Mouse (Mus musculus) stomach, embryonic 14.5 days (tissue): ENCODE results near the gene Dgkd. TPM values are rescaled to one million over a fixed set of nuclear protein-coding genes. Genes with fewer than 3 reads are reported as not detected.
A peak's percentile ranks its signal among the peaks of the same experiment; 100 is the strongest.

Experiments
- ATAC-seq: fragments of 200-750 bp; cut with Nextera tagmentation; 2 replicates; pipeline ENCODE4 v1.8.0; 2017; ENCODE audit warnings: low read depth, moderate TSS enrichment; ENCODE audit not compliant: insufficient number of reproducible peaks, insufficient read depth, low FRiP score
- H3K27ac ChIP-seq: fragments of 300-500 bp; sonication (generic); 2 replicates; pipeline ENCODE4 v1.5.1; 2014; ENCODE audit warnings: mild to moderate bottlenecking, low read length, moderate library complexity, mixed read lengths
- H3K27me3 ChIP-seq: fragments of 300-500 bp; sonication (generic); 2 replicates; pipeline ENCODE4 v1.6.1; 2014; ENCODE audit warnings: low read length, control low read depth, mixed read lengths; ENCODE audit not compliant: control insufficient read depth, insufficient read depth
- H3K36me3 ChIP-seq: fragments of 300-500 bp; sonication (generic); 2 replicates; pipeline ENCODE4 v1.6.1; 2014; ENCODE audit warnings: mild to moderate bottlenecking, control low read depth, low read length, moderate library complexity, mixed read lengths; ENCODE audit not compliant: control insufficient read depth, insufficient read depth
- H3K4me1 ChIP-seq: fragments of 300-500 bp; sonication (generic); 2 replicates; pipeline ENCODE4 v1.6.1; 2014; ENCODE audit warnings: low read length, control low read depth, mixed read lengths; ENCODE audit not compliant: control insufficient read depth, insufficient read depth
- H3K4me2 ChIP-seq: fragments of 300-500 bp; sonication (generic); replicated peaks from 2 replicates; pipeline ENCODE4 v1.6.1; 2014; ENCODE audit warnings: low read depth, low read length, control low read depth
- H3K4me3 ChIP-seq: fragments of 300-500 bp; sonication (generic); 2 replicates; pipeline ENCODE4 v1.5.1; 2014; ENCODE audit warnings: low read depth, low read length, control low read depth
- H3K9ac ChIP-seq: fragments of 300-500 bp; sonication (generic); replicated peaks from 2 replicates; pipeline ENCODE4 v1.6.1; 2014; ENCODE audit warnings: low read depth, mild to moderate bottlenecking, control low read depth, low read length, moderate library complexity, mixed read lengths
- H3K9me3 ChIP-seq: fragments of 300-500 bp; sonication (generic); 2 replicates; pipeline ENCODE4 v1.6.1; 2016; ENCODE audit warnings: low read depth, low read length, control low read depth; ENCODE audit not compliant: control insufficient read depth
- WGBS: fragments of 180-500 bp; shearing (Covaris S2); extraction: QIAGEN DNeasy Blood & Tissue Kit; methylation state at CpG from one replicate; pipeline ENCODE4 v1.1.7; 2014; 5-methylcytosine and 5-hydroxymethylcytosine counted together
- polyA plus RNA-seq: library from polyadenylated mRNA; unstranded; fragments of >200 nt; fragmentation: Nextera tagmentation; extraction: Ambion mirVana; gene quantifications from 2 replicates; pipeline ENCODE4 v1.2.1, GENCODE M21; 2014

Dgkd gene
- polyA plus RNA-seq, 1 experiment from 2014 or later, result 35.1 TPM

- no peaks in the 10 kb centered on the region for H3K27me3 ChIP-seq
- no peaks in the 10 kb centered on the region for H3K9me3 ChIP-seq
- ATAC-seq, result no peak
- no peak overlapping the region for H3K27ac ChIP-seq
- H3K4me2 ChIP-seq, result no peak overlapping the region
- H3K4me1 ChIP-seq, result peaks cover 20% of the 10 kb centered on the region
- H3K4me3 ChIP-seq, result no peak overlapping the region
- no peak overlapping the region for H3K9ac ChIP-seq
- H3K36me3 ChIP-seq, result peaks cover 6% of the 10 kb centered on the region; the same call in 1 of the 2 replicates
- 66% methylated on average over 2 of the region's 2 CpGs for WGBS
Observed at GRCm38 (mm10) chr1:87880856-87881255, 27.8 kb downstream of the Dgkd start.

- Histone ChIP-seq H3K4me1 (peaks cover 20% of the 10 kb centered on the region), H3K4me2 (no peak overlapping the region), H3K27ac (no peak overlapping the region), H3K9ac (no peak overlapping the region), H3K27me3 (no peaks in the 10 kb centered on the region), H3K9me3 (no peaks in the 10 kb centered on the region), H3K4me3 (no peak overlapping the region), H3K36me3 (peaks cover 6% of the 10 kb centered on the region; the same call in 1 of the 2 replicates)
- ATAC-seq, result no peak
- WGBS, result 50% methylated on average over 4 of the region's 4 CpGs
Observed at GRCm38 (mm10) chr1:87881726-87882125, 28.6 kb downstream of the Dgkd start.

DNA sequence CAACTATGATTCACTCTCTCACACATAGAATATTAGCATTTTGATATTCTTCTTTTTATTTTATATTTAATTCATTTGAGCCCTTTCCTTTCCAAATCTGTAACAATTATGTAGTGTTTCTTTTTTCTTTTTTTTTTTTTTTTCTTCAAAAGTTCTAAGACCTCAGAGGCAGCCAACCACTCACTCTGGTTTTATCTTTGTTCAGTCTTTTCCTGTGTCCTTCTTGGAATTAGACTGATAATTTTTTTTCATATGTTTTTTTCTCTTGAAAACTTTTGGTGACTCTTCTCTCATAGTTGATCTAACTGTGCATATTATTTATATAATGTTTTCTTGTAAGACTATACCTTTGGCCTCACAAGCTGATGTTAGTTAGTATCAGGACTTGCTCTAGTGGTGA is 29.5 kb downstream of the Dgkd start:
- Histone ChIP-seq H3K4me3 (no peak overlapping the region), H3K27ac (no peak overlapping the region), H3K9me3 (no peaks in the 10 kb centered on the region), H3K4me1 (peaks cover 20% of the 10 kb centered on the region), H3K4me2 (no peak overlapping the region), H3K9ac (no peak overlapping the region), H3K36me3 (peaks cover 6% of the 10 kb centered on the region; the same call in 1 of the 2 replicates), H3K27me3 (no peaks in the 10 kb centered on the region)
- no peak for ATAC-seq

DNA sequence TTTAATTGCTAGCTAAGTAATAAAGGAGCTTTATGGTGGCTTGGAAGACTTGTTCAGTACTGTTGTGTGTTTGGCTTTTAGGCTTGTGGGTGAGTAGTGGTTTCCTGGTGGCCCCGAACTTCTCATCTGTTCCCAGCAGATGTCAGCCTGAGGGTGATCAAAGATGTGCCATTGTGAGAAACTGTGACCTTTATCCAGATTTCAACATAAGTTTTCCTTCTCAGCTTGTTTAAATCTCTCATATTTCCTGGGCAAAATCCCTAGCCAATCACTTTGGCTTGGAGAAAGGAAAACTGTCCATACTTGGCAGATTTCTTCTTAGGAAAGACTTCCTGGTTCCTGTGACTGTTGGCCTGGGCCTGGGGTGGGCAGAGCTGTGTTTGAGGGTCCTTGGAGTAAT is 37.9 kb downstream of the Dgkd start:
- WGBS, result 70% methylated on average over 1 of the region's 1 CpGs
- Histone ChIP-seq H3K4me3 (no peak overlapping the region), H3K9me3 (no peaks in the 10 kb centered on the region), H3K27me3 (no peaks in the 10 kb centered on the region), H3K27ac (no peak overlapping the region), H3K4me1 (0 out of 2 replicates have a peak, but pooled peaks cover 3% of the 10 kb centered on the region), H3K36me3 (0 out of 2 replicates have a peak, but pooled peaks cover 2% of the 10 kb centered on the region), H3K4me2 (no peak overlapping the region), H3K9ac (no peak overlapping the region)
- no peak for ATAC-seq

GRCm38 (mm10) chr1:87891634-87892033 is 38.5 kb downstream of the Dgkd start:
- Histone ChIP-seq H3K36me3 (0 out of 2 replicates have a peak, but pooled peaks cover 2% of the 10 kb centered on the region), H3K9me3 (no peaks in the 10 kb centered on the region), H3K27me3 (no peaks in the 10 kb centered on the region), H3K4me2 (no peak overlapping the region), H3K4me1 (0 out of 2 replicates have a peak, but pooled peaks cover 3% of the 10 kb centered on the region), H3K27ac (no peak overlapping the region), H3K9ac (no peak overlapping the region), H3K4me3 (no peak overlapping the region)
- 82% methylated on average over 4 of the region's 4 CpGs for WGBS
- ATAC-seq, result no peak

- H3K9me3 ChIP-seq, result no peaks in the 10 kb centered on the region
- no peaks in the 10 kb centered on the region for H3K27me3 ChIP-seq
- 0 out of 2 replicates have a peak, but pooled peaks cover 3% of the 10 kb centered on the region for H3K4me1 ChIP-seq
- no peak overlapping the region for H3K4me3 ChIP-seq
- 0 out of 2 replicates have a peak, but pooled peaks have one; percentile 37 for ATAC-seq
- H3K36me3 ChIP-seq, result 0 out of 2 replicates have a peak, but pooled peaks cover 2% of the 10 kb centered on the region
- no peak overlapping the region for H3K9ac ChIP-seq
- H3K27ac ChIP-seq, result no peak overlapping the region
- WGBS, result 77% methylated on average over 2 of the region's 2 CpGs
- no peak overlapping the region for H3K4me2 ChIP-seq
Observed at GRCm38 (mm10) chr1:87892499-87892898, 39.4 kb downstream of the Dgkd start.

DNA sequence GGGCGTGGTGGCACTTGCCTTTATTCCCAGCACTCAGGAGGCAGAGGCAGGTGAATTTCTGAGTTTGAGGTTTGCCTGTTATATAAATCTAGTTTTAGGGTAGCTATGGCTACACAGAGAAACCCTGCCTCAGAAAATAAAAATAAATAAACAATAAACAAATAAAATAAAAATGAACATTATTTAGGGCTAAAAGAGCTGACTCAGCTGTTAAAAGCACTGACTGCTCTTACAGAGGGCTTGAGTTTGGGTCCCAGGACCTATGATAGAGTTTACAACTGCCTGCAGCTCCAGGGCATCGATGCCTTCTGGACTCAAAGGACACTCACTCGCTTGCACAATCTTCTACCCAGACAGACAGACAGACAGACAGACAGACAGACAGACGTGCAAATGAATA is 40.3 kb downstream of the Dgkd start:
- no peaks in the 10 kb centered on the region for H3K9me3 ChIP-seq
- no peak overlapping the region for H3K9ac ChIP-seq
- no peak overlapping the region for H3K4me3 ChIP-seq
- 0 out of 2 replicates have a peak, but pooled peaks cover 2% of the 10 kb centered on the region for H3K36me3 ChIP-seq
- H3K4me1 ChIP-seq, result 0 out of 2 replicates have a peak, but pooled peaks cover 3% of the 10 kb centered on the region
- WGBS, result 93% methylated on average over 4 of the region's 4 CpGs
- H3K27ac ChIP-seq, result no peak overlapping the region
- no peak for ATAC-seq
- no peak overlapping the region for H3K4me2 ChIP-seq
- no peaks in the 10 kb centered on the region for H3K27me3 ChIP-seq

DNA sequence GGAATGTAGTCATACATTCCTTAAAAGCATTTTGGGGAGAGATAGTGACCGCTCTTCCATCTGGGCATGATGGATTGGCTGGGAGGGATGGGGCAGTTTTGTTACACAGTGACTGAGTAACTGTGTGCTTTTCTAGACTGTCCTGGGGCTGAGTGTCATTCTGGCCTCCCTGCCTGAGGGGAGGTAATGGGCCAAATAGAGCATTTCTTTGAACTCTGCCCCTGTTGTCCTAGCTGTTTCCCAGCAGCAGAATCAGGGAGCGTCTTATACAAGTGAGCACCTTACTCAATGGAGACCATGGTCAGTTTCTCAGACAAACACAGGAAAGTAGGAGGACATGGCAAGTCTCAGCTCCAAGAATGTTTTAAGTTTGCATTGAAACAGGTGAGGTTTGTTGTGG is 43.8 kb downstream of the Dgkd start:
- no peak overlapping the region for H3K4me2 ChIP-seq
- H3K9ac ChIP-seq, result no peak overlapping the region
- WGBS, result 77% methylated on average over 2 of the region's 2 CpGs
- no peaks in the 10 kb centered on the region for H3K4me1 ChIP-seq
- H3K27ac ChIP-seq, result no peak overlapping the region
- no peak overlapping the region for H3K4me3 ChIP-seq
- H3K9me3 ChIP-seq, result no peaks in the 10 kb centered on the region
- H3K27me3 ChIP-seq, result no peaks in the 10 kb centered on the region
- ATAC-seq, result no peak
- 0 out of 2 replicates have a peak, but pooled peaks cover 2% of the 10 kb centered on the region for H3K36me3 ChIP-seq

- Histone ChIP-seq H3K9me3 (no peaks in the 10 kb centered on the region), H3K27me3 (no peaks in the 10 kb centered on the region), H3K4me3 (no peak overlapping the region), H3K27ac (no peak overlapping the region), H3K4me1 (no peaks in the 10 kb centered on the region), H3K9ac (no peak overlapping the region), H3K4me2 (no peak overlapping the region), H3K36me3 (no peaks in the 10 kb centered on the region)
- ATAC-seq, result 0 out of 2 replicates have a peak, but pooled peaks have one; percentile 37
- WGBS, result 67% methylated on average over 2 of the region's 2 CpGs
Observed at GRCm38 (mm10) chr1:87899701-87900100, 46.6 kb downstream of the Dgkd start.
